Mouse (Mus musculus) liver, embryonic 13.5 days (tissue): ENCODE data around the gene Ap1s2. TPM values are rescaled to one million over a fixed set of nuclear protein-coding genes. Genes with fewer than 3 reads are reported as not detected.
A peak's percentile ranks its signal among the peaks of the same experiment; 100 is the strongest.

Source experiments
- ATAC-seq: fragments of 200-750 bp; cut with Nextera tagmentation; 2 replicates; pipeline ENCODE4 v1.8.0; 2017; ENCODE audit warnings: low read depth, mild to moderate bottlenecking, moderate number of reproducible peaks, moderate library complexity
- DNase-seq: peaks from one replicate; pipeline ENCODE4 v3.0.0; 2022
- H3K27ac ChIP-seq: fragments of 300-500 bp; sonication (generic); 2 replicates; pipeline ENCODE4 v1.5.1; 2015; ENCODE audit warnings: moderate library complexity, mild to moderate bottlenecking, inconsistent platforms
- H3K27me3 ChIP-seq: fragments of 300-500 bp; sonication (generic); 2 replicates; pipeline ENCODE4 v1.6.1; 2015; ENCODE audit warnings: mild to moderate bottlenecking, inconsistent platforms
- H3K36me3 ChIP-seq: fragments of 300-500 bp; sonication (generic); 2 replicates; pipeline ENCODE4 v1.6.1; 2015; ENCODE audit warnings: mild to moderate bottlenecking, inconsistent platforms
- H3K4me1 ChIP-seq: fragments of 300-500 bp; sonication (generic); replicated peaks from 2 replicates; pipeline ENCODE4 v1.6.1; 2015; ENCODE audit warnings: inconsistent platforms
- H3K4me2 ChIP-seq: fragments of 300-500 bp; sonication (generic); 2 replicates; pipeline ENCODE4 v1.6.1; 2015; ENCODE audit warnings: inconsistent platforms, mild to moderate bottlenecking, moderate library complexity
- H3K4me3 ChIP-seq: fragments of 300-500 bp; sonication (generic); replicated peaks from 2 replicates; pipeline ENCODE4 v1.5.1; 2015; ENCODE audit warnings: mild to moderate bottlenecking, inconsistent platforms
- H3K9ac ChIP-seq: fragments of 300-500 bp; sonication (generic); 2 replicates; pipeline ENCODE4 v1.6.1; 2015; ENCODE audit warnings: mild to moderate bottlenecking, inconsistent platforms
- H3K9me3 ChIP-seq: fragments of 300-500 bp; sonication (generic); replicated peaks from 2 replicates; pipeline ENCODE4 v1.6.1; 2016; ENCODE audit warnings: inconsistent platforms
- WGBS: fragments of 180-500 bp; shearing (Covaris S2); methylation state at CpG from one replicate; pipeline ENCODE4 v1.1.7; 2015; ENCODE audit not compliant: insufficient replicate concordance; 5-methylcytosine and 5-hydroxymethylcytosine counted together
- polyA plus RNA-seq: library from polyadenylated mRNA; unstranded; fragments of >200 nt; fragmentation: Nextera tagmentation; extraction: Ambion mirVana; gene quantifications from 2 replicates; pipeline ENCODE4 v1.2.1, GENCODE M21; 2015

Ap1s2 gene
- polyA plus RNA-seq, 1 experiment from 2014 or later: 4.3 TPM

GRCm38 (mm10) chrX:163908003-163908336 is 847 bp upstream of the Ap1s2 start:
- peaks cover 15% of the 10 kb centered on the region; the same call in 1 of the 2 replicates for H3K27me3 ChIP-seq
- no peak for ATAC-seq
- H3K4me3 ChIP-seq: peak overlapping the region; percentile 72
- H3K36me3 ChIP-seq: no peaks in the 10 kb centered on the region
- DNase-seq: no peak
- WGBS: 18% methylated on average over 8 of the region's 8 CpGs
- peak overlapping the region; percentile 91 for H3K4me2 ChIP-seq
- peak overlapping the region; percentile 72; the same call in 1 of the 2 replicates for H3K27ac ChIP-seq
- H3K9me3 ChIP-seq: no peaks in the 10 kb centered on the region
- peak overlapping the region; percentile 77 for H3K9ac ChIP-seq
- 0 out of 2 replicates have a peak, but pooled peaks cover 4% of the 10 kb centered on the region for H3K4me1 ChIP-seq

- 0 out of 2 replicates have a peak, but pooled peaks cover 4% of the 10 kb centered on the region for H3K4me1 ChIP-seq
- no peaks in the 10 kb centered on the region for H3K9me3 ChIP-seq
- peak overlapping the region; percentile 72 for H3K4me3 ChIP-seq
- peak overlapping the region; percentile 75 for H3K9ac ChIP-seq
- H3K36me3 ChIP-seq: no peaks in the 10 kb centered on the region
- H3K4me2 ChIP-seq: peak overlapping the region; percentile 91
- no peak for ATAC-seq
- no peak overlapping the region; the same call in 1 of the 2 replicates for H3K27ac ChIP-seq
- DNase-seq: peak; percentile 9
- peaks cover 15% of the 10 kb centered on the region; the same call in 1 of the 2 replicates for H3K27me3 ChIP-seq
- WGBS: 11% methylated on average over 34 of the region's 34 CpGs
Observed at GRCm38 (mm10) chrX:163909381-163909780, 564 bp downstream of the Ap1s2 start.

- no peak for DNase-seq
- Histone ChIP-seq H3K27ac (no peak overlapping the region), H3K9me3 (no peaks in the 10 kb centered on the region), H3K4me1 (0 out of 2 replicates have a peak, but pooled peaks cover 3% of the 10 kb centered on the region), H3K36me3 (no peaks in the 10 kb centered on the region), H3K4me3 (no peak overlapping the region), H3K27me3 (peaks cover 15% of the 10 kb centered on the region; the same call in 1 of the 2 replicates), H3K4me2 (no peak overlapping the region), H3K9ac (no peak overlapping the region)
- no peak for ATAC-seq
Observed at GRCm38 (mm10) chrX:163912791-163913190, 4.0 kb downstream of the Ap1s2 start.

GRCm38 (mm10) chrX:163929550-163929949 is 20.7 kb downstream of the Ap1s2 start:
- H3K36me3 ChIP-seq: no peaks in the 10 kb centered on the region
- H3K4me3 ChIP-seq: no peak overlapping the region
- no peak overlapping the region for H3K9ac ChIP-seq
- DNase-seq: no peak
- H3K27me3 ChIP-seq: no peaks in the 10 kb centered on the region
- no peaks in the 10 kb centered on the region for H3K9me3 ChIP-seq
- H3K27ac ChIP-seq: no peak overlapping the region
- H3K4me1 ChIP-seq: no peaks in the 10 kb centered on the region
- ATAC-seq: no peak
- H3K4me2 ChIP-seq: no peak overlapping the region

GRCm38 (mm10) chrX:163934731-163935130 is 25.9 kb downstream of the Ap1s2 start:
- H3K4me1 ChIP-seq: no peaks in the 10 kb centered on the region
- DNase-seq (no peak), ATAC-seq (no peak)
- no peak overlapping the region for H3K9ac ChIP-seq
- H3K4me3 ChIP-seq: no peak overlapping the region
- no peaks in the 10 kb centered on the region for H3K9me3 ChIP-seq
- 75% methylated on average over 8 of the region's 8 CpGs for WGBS
- H3K27me3 ChIP-seq: no peaks in the 10 kb centered on the region
- peaks cover 21% of the 10 kb centered on the region for H3K36me3 ChIP-seq
- no peak overlapping the region for H3K27ac ChIP-seq
- no peak overlapping the region for H3K4me2 ChIP-seq

GRCm38 (mm10) chrX:163938587-163938986 is 29.8 kb downstream of the Ap1s2 start:
- Histone ChIP-seq H3K36me3 (peaks cover 35% of the 10 kb centered on the region), H3K4me3 (no peak overlapping the region)
- 76% methylated on average over 6 of the region's 6 CpGs for WGBS

GRCm38 (mm10) chrX:163944381-163944780 is 35.6 kb downstream of the Ap1s2 start:
- 81% methylated on average over 3 of the region's 3 CpGs for WGBS
- Histone ChIP-seq H3K36me3 (peaks cover 53% of the 10 kb centered on the region), H3K4me2 (no peak overlapping the region), H3K9me3 (no peaks in the 10 kb centered on the region), H3K9ac (no peak overlapping the region), H3K27me3 (no peaks in the 10 kb centered on the region), H3K4me1 (no peaks in the 10 kb centered on the region), H3K27ac (no peak overlapping the region), H3K4me3 (no peak overlapping the region)
- DNase-seq (no peak), ATAC-seq (no peak)

More at GRCm38 (mm10) chrX:163938587-163938986, 29.8 kb downstream of the Ap1s2 start:
- H3K27ac ChIP-seq: no peak overlapping the region
- no peak overlapping the region for H3K4me2 ChIP-seq
- no peaks in the 10 kb centered on the region for H3K27me3 ChIP-seq
- no peak overlapping the region for H3K9ac ChIP-seq
- no peak for ATAC-seq
- H3K4me1 ChIP-seq: no peaks in the 10 kb centered on the region
- no peak for DNase-seq
- H3K9me3 ChIP-seq: no peaks in the 10 kb centered on the region

GRCm38 (mm10) chrX:163951618-163952017 is 42.8 kb downstream of the Ap1s2 start:
- Histone ChIP-seq H3K27ac (no peak overlapping the region), H3K9ac (no peak overlapping the region), H3K4me1 (peaks cover under 1% of the 10 kb centered on the region; the same call in 1 of the 2 replicates), H3K4me2 (no peak overlapping the region), H3K27me3 (no peaks in the 10 kb centered on the region; the same call in 1 of the 2 replicates), H3K36me3 (peaks cover 63% of the 10 kb centered on the region), H3K9me3 (no peaks in the 10 kb centered on the region), H3K4me3 (no peak overlapping the region)
- DNase-seq (no peak), ATAC-seq (no peak)
- 27% methylated on average over 1 of the region's 1 CpGs for WGBS

GRCm38 (mm10) chrX:163957381-163957780 is 48.6 kb downstream of the Ap1s2 start:
- Histone ChIP-seq H3K4me1 (peaks cover 13% of the 10 kb centered on the region), H3K36me3 (peaks cover 26% of the 10 kb centered on the region), H3K4me3 (peak overlapping the region; percentile 77), H3K9me3 (no peaks in the 10 kb centered on the region), H3K27ac (peak overlapping the region; percentile 96), H3K9ac (peak overlapping the region; percentile 83), H3K4me2 (peak overlapping the region; percentile 72), H3K27me3 (no peaks in the 10 kb centered on the region; the same call in 1 of the 2 replicates)
- ATAC-seq: no peak
- WGBS: 22% methylated on average over 12 of the region's 12 CpGs
- DNase-seq: peak; percentile 2

- peaks cover 13% of the 10 kb centered on the region for H3K4me1 ChIP-seq
- H3K4me2 ChIP-seq: peak overlapping the region; percentile 72
- no peaks in the 10 kb centered on the region for H3K9me3 ChIP-seq
- peak overlapping the region; percentile 77 for H3K4me3 ChIP-seq
- WGBS: 9% methylated on average over 53 of the region's 67 CpGs
- H3K9ac ChIP-seq: peak overlapping the region; percentile 83
- H3K27me3 ChIP-seq: no peaks in the 10 kb centered on the region; the same call in 1 of the 2 replicates
- peaks cover 25% of the 10 kb centered on the region for H3K36me3 ChIP-seq
- ATAC-seq: peak; percentile 92
- DNase-seq: peak; percentile 66
- H3K27ac ChIP-seq: peak overlapping the region; percentile 96
Observed at GRCm38 (mm10) chrX:163957803-163958466, 49.1 kb downstream of the Ap1s2 start.

GRCm38 (mm10) chrX:163958467-163958875 is 49.7 kb downstream of the Ap1s2 start, which contains the start of gene Zrsr2:
TSS of gene Zrsr2 (minus strand) at chrX:163958661.
- Histone ChIP-seq H3K27ac (peak within 1 kb of the TSS; percentile 96), H3K4me1 (peaks cover 13% of the 10 kb centered on the region), H3K9ac (peak within 1 kb of the TSS; percentile 83), H3K4me2 (peak within 1 kb of the TSS; percentile 72), H3K4me3 (peak within 1 kb of the TSS; percentile 77), H3K36me3 (peaks cover 20% of the 10 kb centered on the region), H3K27me3 (no peaks in the 10 kb centered on the region; the same call in 1 of the 2 replicates), H3K9me3 (no peaks in the 10 kb centered on the region)
- DNase-seq (peak; percentile 85), ATAC-seq (peak; percentile 86)
- WGBS: 7% methylated on average over 29 of the region's 29 CpGs

GRCm38 (mm10) chrX:163981092-163981491 is 72.3 kb downstream of the Ap1s2 start:
- no peak overlapping the region for H3K4me2 ChIP-seq
- WGBS: 73% methylated on average over 1 of the region's 1 CpGs
- no peaks in the 10 kb centered on the region for H3K36me3 ChIP-seq
- no peaks in the 10 kb centered on the region for H3K4me1 ChIP-seq
- no peak for ATAC-seq
- no peaks in the 10 kb centered on the region for H3K27me3 ChIP-seq
- no peak overlapping the region for H3K4me3 ChIP-seq
- no peak overlapping the region for H3K9ac ChIP-seq
- no peak overlapping the region for H3K27ac ChIP-seq
- H3K9me3 ChIP-seq: no peaks in the 10 kb centered on the region
- DNase-seq: no peak
